Mouse (Mus musculus) forebrain, embryonic 11.5 days (tissue): ENCODE results near the gene Rpl10. TPM values are rescaled to one million over a fixed set of nuclear protein-coding genes. Genes with fewer than 3 reads are reported as not detected.

Experiments used
- ATAC-seq: fragments of 200-750 bp; cut with Nextera tagmentation; replicated peaks from 2 replicates; pipeline ENCODE4 v1.8.0; 2017; ENCODE audit warnings: moderate TSS enrichment; ENCODE audit not compliant: low FRiP score
- DNase-seq: peaks from one replicate; pipeline ENCODE4 v3.0.0-alpha.2; 2017; ENCODE audit warnings: low spot score
- H3K27ac ChIP-seq: fragments of 300-500 bp; sonication (generic); 2 replicates; pipeline ENCODE4 v1.5.1; 2014; ENCODE audit warnings: low read depth, low read length
- H3K27me3 ChIP-seq: fragments of 300-500 bp; sonication (generic); 2 replicates; pipeline ENCODE4 v1.6.1; 2014; ENCODE audit warnings: mild to moderate bottlenecking, low read length, mixed read lengths; ENCODE audit not compliant: control insufficient read depth, insufficient read depth
- H3K36me3 ChIP-seq: fragments of 300-500 bp; sonication (generic); 2 replicates; pipeline ENCODE4 v1.6.1; 2014; ENCODE audit warnings: mild to moderate bottlenecking, low read length, moderate library complexity, mixed read lengths; ENCODE audit not compliant: control insufficient read depth, insufficient read depth
- H3K4me1 ChIP-seq: fragments of 300-500 bp; sonication (generic); replicated peaks from 2 replicates; pipeline ENCODE4 v1.6.1; 2014; ENCODE audit warnings: low read length, mixed read lengths; ENCODE audit not compliant: control insufficient read depth, insufficient read depth
- H3K4me2 ChIP-seq: fragments of 300-500 bp; sonication (generic); 2 replicates; pipeline ENCODE4 v1.6.1; 2014; ENCODE audit warnings: low read depth, mild to moderate bottlenecking, low read length, moderate library complexity, mixed read lengths; ENCODE audit not compliant: severe bottlenecking
- H3K4me3 ChIP-seq: fragments of 300-500 bp; sonication (generic); 2 replicates; pipeline ENCODE4 v1.5.1; 2014; ENCODE audit warnings: low read depth, low read length
- H3K9ac ChIP-seq: fragments of 300-500 bp; sonication (generic); 2 replicates; pipeline ENCODE4 v1.6.1; 2014; ENCODE audit warnings: low read length
- H3K9me3 ChIP-seq: fragments of 300-500 bp; sonication (generic); 2 replicates; pipeline ENCODE4 v1.6.1; 2016; ENCODE audit warnings: low read length, mixed read lengths; ENCODE audit not compliant: control insufficient read depth
- WGBS: fragments of 180-500 bp; shearing (Covaris S2); extraction: QIAGEN DNeasy Blood & Tissue Kit; methylation state at CpG from one replicate; pipeline ENCODE4 v1.1.7; 2014; 5-methylcytosine and 5-hydroxymethylcytosine counted together
- polyA plus RNA-seq: library from polyadenylated mRNA; unstranded; fragments of >200 nt; fragmentation: Nextera tagmentation; extraction: Ambion mirVana; gene quantifications from 2 replicates; pipeline ENCODE4 v1.2.1, GENCODE M21; 2014

Gene Rpl10
- polyA plus RNA-seq, 1 experiment from 2014 or later, result 677 TPM

- ATAC-seq, result peak; percentile 59
- Histone ChIP-seq H3K4me2 (peak overlapping the region; percentile 61), H3K36me3 (peaks cover 3% of the 10 kb centered on the region; the same call in 1 of the 2 replicates), H3K27me3 (no peaks in the 10 kb centered on the region), H3K27ac (peak overlapping the region; percentile 75), H3K4me1 (no peaks in the 10 kb centered on the region), H3K9ac (peak overlapping the region; percentile 76), H3K9me3 (no peaks in the 10 kb centered on the region), H3K4me3 (peak overlapping the region; percentile 54)
- DNase-seq, result peak; percentile 84
- WGBS, result 11% methylated on average over 19 of the region's 21 CpGs
Observed at GRCm38 (mm10) chrX:74245687-74246086, 24.9 kb upstream of the Rpl10 start.

GRCm38 (mm10) chrX:74246213-74246681 is 24.4 kb upstream of the Rpl10 start:
- Histone ChIP-seq H3K4me2 (peak overlapping the region; percentile 61), H3K9me3 (no peaks in the 10 kb centered on the region), H3K9ac (peak overlapping the region; percentile 76), H3K36me3 (peaks cover under 1% of the 10 kb centered on the region; the same call in 1 of the 2 replicates), H3K4me1 (no peaks in the 10 kb centered on the region), H3K27me3 (no peaks in the 10 kb centered on the region), H3K4me3 (peak overlapping the region; percentile 54), H3K27ac (peak overlapping the region; percentile 75)
- peak; percentile 89 for DNase-seq
- 26% methylated on average over 31 of the region's 38 CpGs for WGBS
- ATAC-seq, result peak; percentile 89

- H3K27ac ChIP-seq, result no peak overlapping the region
- ATAC-seq (peak; percentile 35), DNase-seq (no peak)
- H3K9me3 ChIP-seq, result no peaks in the 10 kb centered on the region
- H3K4me1 ChIP-seq, result no peaks in the 10 kb centered on the region
- H3K4me3 ChIP-seq, result peak overlapping the region; percentile 54
- H3K27me3 ChIP-seq, result no peaks in the 10 kb centered on the region
- peak overlapping the region; percentile 53 for H3K4me2 ChIP-seq
- H3K9ac ChIP-seq, result 0 out of 2 replicates have a peak overlapping the region, but pooled peaks have one; percentile 29
- H3K36me3 ChIP-seq, result no peaks in the 10 kb centered on the region
- 26% methylated on average over 14 of the region's 15 CpGs for WGBS
Observed at GRCm38 (mm10) chrX:74246693-74247092, 23.9 kb upstream of the Rpl10 start.

- H3K9me3 ChIP-seq, result no peaks in the 10 kb centered on the region
- no peaks in the 10 kb centered on the region for H3K4me1 ChIP-seq
- H3K36me3 ChIP-seq, result no peaks in the 10 kb centered on the region
- WGBS, result 16% methylated on average over 3 of the region's 3 CpGs
- H3K4me2 ChIP-seq, result no peak overlapping the region
- H3K4me3 ChIP-seq, result no peak overlapping the region
- ATAC-seq (no peak), DNase-seq (peak; percentile 77)
- no peak overlapping the region for H3K9ac ChIP-seq
- H3K27ac ChIP-seq, result no peak overlapping the region
- H3K27me3 ChIP-seq, result no peaks in the 10 kb centered on the region
Observed at GRCm38 (mm10) chrX:74248651-74249050, 22.0 kb upstream of the Rpl10 start.

GRCm38 (mm10) chrX:74249615-74250014 is 21.0 kb upstream of the Rpl10 start, which contains the start of gene Flna:
Flna (minus strand) TSS chrX:74249820.
- peak; percentile 80 for DNase-seq
- Histone ChIP-seq H3K9me3 (no peaks in the 10 kb centered on the region), H3K4me1 (no peaks in the 10 kb centered on the region), H3K4me2 (peak within 1 kb of the TSS; percentile 59), H3K9ac (peak within 1 kb of the TSS; percentile 61), H3K4me3 (peak within 1 kb of the TSS; percentile 36), H3K27me3 (no peaks in the 10 kb centered on the region), H3K27ac (no peak within 1 kb of the TSS), H3K36me3 (no peaks in the 10 kb centered on the region)
- ATAC-seq, result no peak
- 20% methylated on average over 37 of the region's 38 CpGs for whole genome bisulfite sequencing

- WGBS, result 27% methylated on average over 39 of the region's 39 CpGs
Observed at GRCm38 (mm10) chrX:74254153-74254887, 16.3 kb upstream of the Rpl10 start, which contains the start of gene Emd. Emd (plus strand) TSS chrX:74254687.

GRCm38 (mm10) chrX:74254888-74255565 is 15.6 kb upstream of the Rpl10 start:
- WGBS, result 20% methylated on average over 31 of the region's 31 CpGs

More at GRCm38 (mm10) chrX:74254153-74254887, 16.3 kb upstream of the Rpl10 start, which contains the start of gene Emd:
- H3K4me1 ChIP-seq, result no peaks in the 10 kb centered on the region
- peak within 1 kb of the TSS; percentile 71 for H3K9ac ChIP-seq
- H3K9me3 ChIP-seq, result no peaks in the 10 kb centered on the region
- no peaks in the 10 kb centered on the region; the same call in 1 of the 2 replicates for H3K36me3 ChIP-seq
- peak; percentile 92 for DNase-seq
- H3K4me3 ChIP-seq, result peak within 1 kb of the TSS; percentile 55
- H3K27ac ChIP-seq, result peak within 1 kb of the TSS; percentile 75
- peak; percentile 98 for ATAC-seq
- H3K4me2 ChIP-seq, result peak within 1 kb of the TSS; percentile 63
- H3K27me3 ChIP-seq, result no peaks in the 10 kb centered on the region

GRCm38 (mm10) chrX:74257746-74258145 is 12.9 kb upstream of the Rpl10 start:
- Histone ChIP-seq H3K27ac (no peak overlapping the region), H3K9me3 (no peaks in the 10 kb centered on the region), H3K36me3 (no peaks in the 10 kb centered on the region; the same call in 1 of the 2 replicates), H3K4me1 (no peaks in the 10 kb centered on the region), H3K4me3 (no peak overlapping the region), H3K4me2 (no peak overlapping the region), H3K9ac (no peak overlapping the region), H3K27me3 (no peaks in the 10 kb centered on the region)
- DNase-seq (no peak), ATAC-seq (no peak)
- 98% methylated on average over 3 of the region's 3 CpGs for WGBS

More at GRCm38 (mm10) chrX:74254888-74255565, 15.6 kb upstream of the Rpl10 start:
- peak overlapping the region; percentile 55 for H3K4me3 ChIP-seq
- peak overlapping the region; percentile 75 for H3K27ac ChIP-seq
- no peaks in the 10 kb centered on the region; the same call in 1 of the 2 replicates for H3K36me3 ChIP-seq
- H3K9ac ChIP-seq, result peak overlapping the region; percentile 71
- no peaks in the 10 kb centered on the region for H3K4me1 ChIP-seq
- no peaks in the 10 kb centered on the region for H3K9me3 ChIP-seq
- no peaks in the 10 kb centered on the region for H3K27me3 ChIP-seq
- H3K4me2 ChIP-seq, result peak overlapping the region; percentile 63
- ATAC-seq, result peak; percentile 11; the same call in 1 of the 2 replicates
- no peak for DNase-seq
